Mouse (Mus musculus) hindbrain, embryonic 16.5 days (tissue): Measurements from ENCODE around the gene Naa40. TPM values are rescaled to one million over a fixed set of nuclear protein-coding genes. Genes with fewer than 3 reads are reported as not detected.

Source experiments
- ATAC-seq: fragments of 200-750 bp; cut with Nextera tagmentation; 2 replicates; pipeline ENCODE4 v1.8.0; 2017; ENCODE audit warnings: moderate TSS enrichment, moderate library complexity
- H3K27ac ChIP-seq: fragments of 300-500 bp; sonication (generic); 2 replicates; pipeline ENCODE4 v1.5.1; 2014; ENCODE audit warnings: low read depth, mild to moderate bottlenecking, control low read depth, low read length, moderate library complexity
- H3K27me3 ChIP-seq: fragments of 300-500 bp; sonication (generic); replicated peaks from 2 replicates; pipeline ENCODE4 v1.6.1; 2014; ENCODE audit warnings: low read length; ENCODE audit not compliant: control insufficient read depth, insufficient read depth
- H3K36me3 ChIP-seq: fragments of 300-500 bp; sonication (generic); 2 replicates; pipeline ENCODE4 v1.6.1; 2014; ENCODE audit warnings: mild to moderate bottlenecking, low read length, moderate library complexity, mixed read lengths; ENCODE audit not compliant: control insufficient read depth, insufficient read depth
- H3K4me1 ChIP-seq: fragments of 300-500 bp; sonication (generic); 2 replicates; pipeline ENCODE4 v1.6.1; 2014; ENCODE audit warnings: low read depth, low read length; ENCODE audit not compliant: control insufficient read depth, insufficient read depth
- H3K4me2 ChIP-seq: fragments of 300-500 bp; sonication (generic); 2 replicates; pipeline ENCODE4 v1.6.1; 2014; ENCODE audit warnings: mild to moderate bottlenecking, low read length, control low read depth, moderate library complexity
- H3K4me3 ChIP-seq: fragments of 300-500 bp; sonication (generic); 2 replicates; pipeline ENCODE4 v1.5.1; 2014; ENCODE audit warnings: mild to moderate bottlenecking, low read length, control low read depth, moderate library complexity
- H3K9ac ChIP-seq: fragments of 300-500 bp; sonication (generic); 2 replicates; pipeline ENCODE4 v1.6.1; 2014; ENCODE audit warnings: low read depth, mild to moderate bottlenecking, control low read depth, low read length, moderate library complexity
- H3K9me3 ChIP-seq: fragments of 300-500 bp; sonication (generic); 2 replicates; pipeline ENCODE4 v1.6.1; 2014; ENCODE audit warnings: mild to moderate bottlenecking, low read length, moderate library complexity; ENCODE audit not compliant: control insufficient read depth
- WGBS: fragments of 180-500 bp; shearing (Covaris S2); extraction: QIAGEN DNeasy Blood & Tissue Kit; methylation state at CpG from one replicate; pipeline ENCODE4 v1.1.7; 2014; 5-methylcytosine and 5-hydroxymethylcytosine counted together
- polyA plus RNA-seq: library from polyadenylated mRNA; unstranded; fragments of >200 nt; fragmentation: Nextera tagmentation; extraction: Ambion mirVana; gene quantifications from 2 replicates; pipeline ENCODE4 v1.2.1, GENCODE M21; 2015

Naa40 gene
- polyA plus RNA-seq, 1 experiment from 2014 or later = 60.6 TPM

DNA sequence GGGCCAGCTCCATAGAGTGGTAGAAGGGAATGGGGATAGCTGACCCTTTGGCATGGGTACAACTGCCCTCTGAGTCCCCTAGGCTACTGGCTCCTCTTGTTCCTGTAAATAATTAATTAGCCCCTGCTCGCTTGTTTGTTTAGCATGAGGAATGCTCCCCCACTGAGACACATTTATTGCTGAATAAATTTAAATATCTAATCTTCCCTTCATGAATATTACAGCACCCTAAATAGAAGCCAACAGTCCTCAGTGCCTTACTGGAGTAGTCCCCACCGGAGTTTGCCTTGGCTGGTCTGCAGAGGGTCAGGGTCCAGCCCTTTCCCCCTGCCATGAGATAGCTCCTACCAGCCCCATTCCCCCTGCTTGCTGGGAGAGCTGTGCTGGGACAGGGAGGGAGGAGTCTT lies 48.4 kb downstream of the Naa40 start:
- no peak for ATAC-seq
- H3K27ac ChIP-seq = no peak overlapping the region
- H3K9me3 ChIP-seq = no peaks in the 10 kb centered on the region
- 0 out of 2 replicates have a peak, but pooled peaks cover 2% of the 10 kb centered on the region for H3K27me3 ChIP-seq
- 28% methylated on average over 2 of the region's 2 CpGs for WGBS
- H3K4me2 ChIP-seq = no peak overlapping the region
- H3K4me1 ChIP-seq = peaks cover 4% of the 10 kb centered on the region; the same call in 1 of the 2 replicates
- no peak overlapping the region for H3K4me3 ChIP-seq
- no peak overlapping the region for H3K9ac ChIP-seq
- H3K36me3 ChIP-seq = peaks cover 5% of the 10 kb centered on the region; the same call in 1 of the 2 replicates

DNA sequence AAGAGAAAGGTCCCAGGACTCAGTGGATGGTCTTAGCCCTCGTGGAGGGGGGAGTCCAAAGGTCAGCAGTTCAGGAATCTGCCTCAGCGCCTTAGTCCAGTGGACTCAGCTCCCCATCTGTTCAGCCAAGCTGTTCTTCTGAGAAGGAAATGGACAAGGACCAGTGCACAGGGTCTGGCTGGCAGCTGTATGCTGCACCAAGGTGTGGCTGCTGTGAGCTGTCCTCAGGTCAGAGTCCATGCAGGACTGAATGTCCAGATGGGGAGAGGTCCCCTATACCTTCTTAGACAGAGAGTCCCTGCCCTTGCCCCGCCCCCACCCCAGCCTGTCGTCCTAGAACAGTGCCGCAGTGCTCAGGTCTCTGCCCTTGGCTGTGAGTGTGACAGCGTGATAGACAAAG lies 49.3 kb downstream of the Naa40 start:
- Histone ChIP-seq H3K4me2 (no peak overlapping the region), H3K4me3 (no peak overlapping the region), H3K9ac (no peak overlapping the region), H3K27me3 (peaks cover 2% of the 10 kb centered on the region; the same call in 1 of the 2 replicates), H3K36me3 (no peaks in the 10 kb centered on the region), H3K4me1 (peaks cover 3% of the 10 kb centered on the region; the same call in 1 of the 2 replicates), H3K27ac (no peak overlapping the region), H3K9me3 (no peaks in the 10 kb centered on the region)
- ATAC-seq = no peak
- 25% methylated on average over 6 of the region's 6 CpGs for WGBS

DNA sequence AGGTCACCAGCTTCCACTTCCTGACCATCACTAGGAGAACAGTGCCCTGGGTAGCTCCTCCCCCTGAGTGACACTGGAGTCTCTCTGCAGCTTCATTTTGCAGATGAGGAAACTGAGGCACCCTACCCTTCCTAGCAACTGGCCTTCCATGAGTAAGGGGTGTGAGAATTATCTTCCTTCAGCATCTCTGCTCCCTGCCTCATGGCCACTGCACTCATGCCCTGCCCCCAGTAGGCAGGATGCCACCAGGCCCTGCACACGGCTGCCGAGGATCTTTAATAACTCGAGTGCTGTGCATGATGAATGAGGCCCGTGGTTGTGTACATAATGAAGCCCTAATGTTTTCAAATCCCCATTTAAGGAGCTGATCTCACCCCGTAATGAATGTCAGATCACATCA lies 50.0 kb downstream of the Naa40 start:
- Histone ChIP-seq H3K36me3 (no peaks in the 10 kb centered on the region), H3K9ac (no peak overlapping the region), H3K9me3 (no peaks in the 10 kb centered on the region), H3K27me3 (peaks cover 2% of the 10 kb centered on the region; the same call in 1 of the 2 replicates), H3K4me3 (no peak overlapping the region), H3K4me1 (peaks cover 5% of the 10 kb centered on the region), H3K4me2 (no peak overlapping the region), H3K27ac (no peak overlapping the region)
- 31% methylated on average over 5 of the region's 5 CpGs for WGBS
- no peak for ATAC-seq

DNA sequence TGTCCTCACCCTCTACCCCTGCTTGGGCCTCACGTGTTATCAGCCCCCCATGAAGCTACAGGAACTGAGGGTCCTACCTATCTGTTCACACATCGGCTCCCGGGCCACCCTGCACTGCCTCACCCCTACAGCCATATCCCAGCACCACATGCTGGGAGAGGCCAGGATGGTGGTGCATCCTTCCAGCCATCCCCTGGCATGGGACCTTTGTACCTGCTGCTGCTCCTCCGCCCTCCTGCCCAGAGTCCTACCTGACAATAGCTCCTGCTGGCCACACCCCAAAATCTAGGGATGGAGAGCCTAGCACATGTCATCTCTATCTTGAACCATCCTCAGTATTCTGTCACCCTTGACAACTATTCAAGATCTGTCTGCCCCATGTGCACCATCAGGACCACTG lies 52.0 kb downstream of the Naa40 start:
- H3K27ac ChIP-seq = no peak overlapping the region
- H3K4me3 ChIP-seq = no peak overlapping the region
- no peaks in the 10 kb centered on the region for H3K36me3 ChIP-seq
- H3K27me3 ChIP-seq = peaks cover 8% of the 10 kb centered on the region
- H3K4me1 ChIP-seq = peaks cover 7% of the 10 kb centered on the region
- 74% methylated on average over 4 of the region's 4 CpGs for WGBS
- no peak overlapping the region for H3K9ac ChIP-seq
- no peak for ATAC-seq
- no peak overlapping the region for H3K4me2 ChIP-seq
- H3K9me3 ChIP-seq = no peaks in the 10 kb centered on the region

DNA sequence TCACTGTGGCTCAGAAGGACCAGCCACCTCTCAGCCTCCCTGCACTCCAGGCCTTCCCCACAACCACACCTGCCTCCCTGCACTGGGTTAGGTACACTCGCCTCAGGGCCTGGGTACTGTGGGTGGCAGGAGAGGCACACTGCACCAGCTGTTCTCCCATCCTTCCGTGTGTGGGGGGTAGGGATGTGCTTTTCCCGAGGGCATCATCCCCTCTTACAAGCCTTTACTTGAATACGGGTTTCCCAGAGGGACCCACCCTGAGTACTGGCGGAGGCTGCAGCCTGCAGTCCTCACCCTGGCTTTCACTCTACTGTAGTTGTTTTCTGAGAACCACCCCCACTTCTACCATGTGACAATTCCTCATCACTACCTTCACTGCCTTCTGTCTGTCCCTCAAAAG lies 53.8 kb downstream of the Naa40 start:
- Histone ChIP-seq H3K27me3 (peaks cover 11% of the 10 kb centered on the region), H3K4me1 (peaks cover 16% of the 10 kb centered on the region), H3K9ac (peak overlapping the region; percentile 27; the same call in 1 of the 2 replicates), H3K27ac (no peak overlapping the region), H3K9me3 (no peaks in the 10 kb centered on the region), H3K4me2 (no peak overlapping the region), H3K36me3 (no peaks in the 10 kb centered on the region), H3K4me3 (no peak overlapping the region)
- ATAC-seq = no peak
- WGBS = 48% methylated on average over 5 of the region's 5 CpGs

DNA sequence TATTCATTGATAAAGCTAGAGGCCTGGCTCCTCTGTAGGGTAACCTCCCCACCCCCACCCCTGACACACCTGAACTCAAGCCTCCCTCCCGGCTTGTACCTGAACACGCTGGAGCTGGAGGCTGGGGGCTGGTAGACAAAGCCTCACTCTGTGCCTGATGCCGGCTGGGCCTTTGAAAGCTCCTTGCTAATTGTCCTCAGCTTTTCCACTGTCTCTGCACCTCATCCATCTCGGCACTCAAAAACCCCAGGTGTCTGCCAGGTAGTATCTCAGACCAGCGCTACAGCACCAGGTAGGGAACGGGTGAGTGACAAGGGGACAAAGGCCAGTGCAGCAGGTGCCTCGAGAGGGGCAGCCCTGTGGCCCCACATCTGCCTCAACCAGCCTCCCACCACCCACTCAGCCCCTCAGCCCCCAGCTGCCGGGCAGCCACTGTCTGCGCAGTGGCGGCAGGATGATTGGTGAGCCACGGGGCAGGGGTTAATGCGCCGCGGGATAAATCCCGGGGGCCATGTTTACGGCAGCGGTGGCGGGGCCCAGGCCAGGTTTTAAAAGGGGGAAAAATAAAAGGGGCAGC lies 55.2 kb downstream of the Naa40 start:
- H3K27ac ChIP-seq = no peak overlapping the region
- H3K9me3 ChIP-seq = no peaks in the 10 kb centered on the region
- H3K27me3 ChIP-seq = peaks cover 12% of the 10 kb centered on the region
- peaks cover 25% of the 10 kb centered on the region for H3K4me1 ChIP-seq
- no peak overlapping the region for H3K4me2 ChIP-seq
- no peak overlapping the region for H3K4me3 ChIP-seq
- WGBS = 8% methylated on average over 18 of the region's 18 CpGs
- no peak overlapping the region for H3K9ac ChIP-seq
- H3K36me3 ChIP-seq = no peaks in the 10 kb centered on the region
- ATAC-seq = no peak

DNA sequence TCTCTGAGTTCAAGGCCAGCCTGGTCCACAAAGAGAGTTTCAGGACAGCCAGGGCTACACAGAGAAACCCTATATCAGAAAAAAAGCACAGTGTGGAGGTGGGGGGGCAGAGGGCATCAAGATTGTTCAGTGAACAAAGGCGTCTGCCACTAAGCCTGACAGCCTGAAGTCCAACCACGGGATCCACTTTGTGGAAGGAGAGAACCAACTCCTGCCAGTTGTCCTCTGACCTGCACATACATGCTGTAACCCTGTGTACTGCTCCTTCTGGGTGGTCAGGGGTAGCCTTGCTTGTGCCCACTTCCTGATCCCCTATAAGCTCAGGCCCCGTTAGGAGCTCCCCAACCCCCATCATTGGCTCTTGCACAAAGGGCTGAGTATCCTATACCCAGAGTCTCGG lies 55.9 kb downstream of the Naa40 start:
- 29% methylated on average over 4 of the region's 4 CpGs for WGBS
- Histone ChIP-seq H3K27ac (no peak overlapping the region), H3K4me3 (no peak overlapping the region), H3K27me3 (peaks cover 14% of the 10 kb centered on the region), H3K4me1 (peaks cover 29% of the 10 kb centered on the region), H3K36me3 (no peaks in the 10 kb centered on the region), H3K4me2 (no peak overlapping the region), H3K9me3 (no peaks in the 10 kb centered on the region), H3K9ac (no peak overlapping the region)
- no peak for ATAC-seq

DNA sequence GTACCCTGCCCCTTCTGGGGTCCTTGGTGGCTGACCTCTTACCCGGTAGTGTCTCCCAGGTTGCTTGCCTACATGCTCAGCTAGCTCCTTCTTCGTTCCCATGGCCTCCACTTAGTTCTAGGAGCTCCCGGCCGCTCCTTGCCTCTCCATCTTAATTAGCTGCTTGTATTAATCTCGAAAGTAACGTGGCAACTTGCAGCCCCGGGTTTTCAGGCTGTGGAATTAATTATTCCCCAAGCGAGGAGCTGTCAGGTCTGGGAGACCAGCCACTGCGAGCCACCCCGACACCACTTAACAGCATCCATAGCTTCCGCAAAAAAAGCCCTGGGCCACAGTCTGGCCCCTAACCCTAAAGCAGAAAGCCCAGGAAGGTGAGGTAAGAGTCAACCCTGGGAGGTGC lies 57.6 kb downstream of the Naa40 start:
- H3K4me3 ChIP-seq = no peak overlapping the region
- 32% methylated on average over 11 of the region's 11 CpGs for WGBS
- no peaks in the 10 kb centered on the region for H3K9me3 ChIP-seq
- no peak overlapping the region for H3K27ac ChIP-seq
- no peaks in the 10 kb centered on the region for H3K36me3 ChIP-seq
- H3K27me3 ChIP-seq = peaks cover 14% of the 10 kb centered on the region
- H3K9ac ChIP-seq = no peak overlapping the region
- H3K4me1 ChIP-seq = peaks cover 29% of the 10 kb centered on the region
- no peak overlapping the region for H3K4me2 ChIP-seq
- no peak for ATAC-seq

DNA sequence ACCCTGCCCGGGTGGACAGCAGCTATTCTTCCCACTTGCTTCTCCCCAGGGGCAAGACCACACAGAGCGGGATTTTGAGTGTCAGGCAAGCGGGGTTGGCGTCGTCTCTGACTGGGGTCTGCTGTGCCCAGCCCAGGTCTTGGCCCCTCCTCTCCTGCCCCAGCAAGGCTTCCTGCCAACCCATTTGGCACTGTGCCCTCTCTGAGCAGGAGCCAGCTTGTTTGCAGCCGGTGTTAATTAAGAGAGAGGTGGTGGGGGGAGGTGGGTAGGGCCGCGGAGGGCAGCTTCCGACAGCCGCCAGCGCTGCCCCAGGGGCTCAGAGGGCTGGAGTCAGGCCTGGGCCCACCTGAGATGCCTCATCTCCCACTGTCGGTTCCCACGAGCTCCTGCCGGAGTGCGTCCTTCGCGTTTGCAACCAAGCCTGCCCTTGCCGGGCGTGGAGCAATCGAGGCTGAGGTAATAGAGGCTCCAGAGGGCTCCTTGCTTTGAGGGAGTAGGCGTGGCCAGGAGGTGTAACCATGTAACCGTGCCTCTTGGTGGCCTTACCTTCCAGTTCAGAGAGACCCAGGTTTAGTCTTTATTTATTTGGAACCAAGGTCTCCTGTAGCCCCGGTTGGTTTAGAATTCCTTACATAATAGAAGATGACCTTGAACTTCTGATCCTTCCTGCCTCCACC lies 58.6 kb downstream of the Naa40 start:
- Histone ChIP-seq H3K27ac (no peak overlapping the region), H3K9ac (peak overlapping the region; percentile 31), H3K4me2 (peak overlapping the region; percentile 43), H3K4me1 (peaks cover 29% of the 10 kb centered on the region), H3K9me3 (no peaks in the 10 kb centered on the region), H3K36me3 (no peaks in the 10 kb centered on the region), H3K4me3 (no peak overlapping the region), H3K27me3 (peaks cover 16% of the 10 kb centered on the region)
- 4% methylated on average over 22 of the region's 23 CpGs for WGBS
- peak; percentile 79 for ATAC-seq
